Mouse (Mus musculus) retina, adult 2 months (tissue): ENCODE data around the gene Gm17349.
"Not testable (repeated sequence)": the region's sequence is repeated elsewhere in the genome, so short reads cannot be mapped to it uniquely, and the experiment has no call there.

ENCODE experiments used
- DNase-seq: peaks from one replicate; pipeline ENCODE4 v3.0.0-alpha.2; 2012; ENCODE audit warnings: low read depth, low spot score

The Gm17349 gene

DNA sequence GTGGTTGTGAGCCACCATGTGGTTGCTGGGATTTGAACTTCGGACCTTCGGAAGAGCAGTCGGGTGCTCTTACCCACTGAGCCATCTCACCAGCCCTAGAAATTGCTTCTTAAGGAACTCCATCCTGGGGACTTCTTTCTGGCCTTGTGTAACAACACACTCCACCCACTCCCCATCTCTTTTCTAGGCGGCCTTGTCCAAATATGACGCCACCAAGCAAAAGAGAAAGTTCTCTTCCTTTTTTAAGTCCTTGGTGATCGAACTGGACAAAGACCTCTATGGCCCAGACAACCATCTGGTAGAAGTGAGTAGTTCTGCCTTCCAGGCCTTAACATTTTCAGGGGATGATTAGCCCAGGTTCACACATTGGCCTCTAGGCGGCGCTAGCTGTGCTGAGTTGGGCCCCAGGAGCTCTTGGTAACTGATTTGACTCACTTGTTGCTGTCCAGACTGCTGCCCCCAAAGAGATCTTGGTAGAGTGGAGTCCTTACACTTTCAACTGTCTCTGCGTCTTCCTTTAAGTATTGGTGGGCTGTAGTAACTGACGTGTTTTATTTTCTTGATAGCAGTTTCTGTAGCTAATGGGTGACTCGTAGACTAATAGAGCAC is at the start of gene Gm17349:
TSS of gene Gm17349 (minus strand) at position 51 of the 609 bp plus-strand sequence.
- no peak for DNase-seq

DNA sequence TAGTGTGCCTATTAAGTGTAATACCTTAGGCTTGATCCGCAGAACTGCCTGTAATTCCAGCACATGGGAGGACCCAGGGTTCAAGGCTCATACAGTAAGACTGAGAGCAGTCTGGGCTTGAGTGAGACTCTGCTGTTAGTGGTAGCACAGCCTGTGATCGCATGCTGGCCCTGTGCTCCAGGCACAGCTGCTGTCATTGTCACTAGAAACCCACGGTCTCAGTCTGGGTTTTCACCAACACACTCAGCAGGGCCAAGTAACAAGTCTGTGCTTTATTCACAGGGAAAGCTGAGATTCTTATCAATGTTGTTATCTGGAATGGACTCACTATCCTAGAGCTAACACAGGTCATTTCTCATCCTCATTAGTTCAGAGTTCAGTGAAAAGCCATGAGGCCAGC is 48.9 kb upstream of the Gm17349 start:
- no peak for DNase-seq

DNA sequence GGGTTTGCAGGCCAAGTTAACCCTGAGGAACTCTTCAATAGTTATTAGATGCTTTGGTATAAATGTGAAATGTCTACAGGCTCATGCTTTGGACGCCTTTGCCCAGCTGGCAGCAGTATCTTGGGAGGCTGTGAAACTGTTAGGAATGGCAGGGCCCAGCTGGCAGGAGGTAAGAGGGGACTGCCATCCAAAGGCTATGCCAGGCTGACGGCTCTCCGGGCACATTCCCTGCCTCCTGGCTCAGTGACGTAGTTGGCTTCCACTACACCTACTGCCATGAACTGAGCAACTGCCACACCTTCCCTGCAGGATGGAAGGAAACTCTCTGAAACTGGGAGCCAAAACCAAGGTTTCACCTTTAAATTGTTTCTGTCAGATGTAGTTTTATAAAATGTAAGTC is 34.9 kb upstream of the Gm17349 start:
- no peak for DNase-seq

DNA sequence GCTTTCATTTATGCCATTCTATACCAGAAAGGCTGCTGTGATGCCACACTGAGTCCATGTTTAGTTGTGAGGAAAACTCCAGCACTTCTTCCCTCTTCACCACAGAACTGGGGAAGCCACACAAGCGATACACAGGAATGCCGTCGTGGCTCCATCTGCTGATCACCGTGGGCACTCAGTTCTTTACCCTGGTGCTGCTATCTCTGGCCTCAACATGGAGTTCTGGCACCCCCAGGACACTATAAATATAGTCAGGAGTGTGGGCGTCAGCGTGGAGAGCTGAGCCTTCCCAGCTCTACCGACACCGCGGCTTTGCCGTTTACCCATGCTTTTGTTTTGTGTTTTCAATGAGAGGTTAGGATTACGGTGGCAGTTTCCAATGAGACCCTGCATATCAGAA is 31.4 kb upstream of the Gm17349 start:
- DNase-seq = no peak

DNA sequence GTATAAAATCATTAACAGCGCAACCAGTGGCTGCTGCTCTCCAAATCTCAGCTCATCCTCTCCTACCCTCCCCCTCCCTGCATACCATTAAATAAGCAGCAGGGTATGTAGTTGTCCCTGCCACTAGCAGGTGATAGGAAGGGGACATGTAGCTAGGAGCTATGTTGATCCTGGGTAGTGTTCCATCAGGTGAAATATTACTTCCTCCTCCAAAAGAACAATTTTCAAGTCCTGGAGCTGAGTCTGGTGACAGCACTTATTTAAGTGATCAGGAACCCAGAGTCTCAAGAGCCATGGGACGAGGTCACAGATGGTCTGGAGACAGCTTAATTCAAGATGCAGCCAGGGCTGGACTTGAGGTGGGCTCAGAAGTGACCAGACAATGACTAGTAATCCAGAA is 30.3 kb upstream of the Gm17349 start:
- DNase-seq = no peak

DNA sequence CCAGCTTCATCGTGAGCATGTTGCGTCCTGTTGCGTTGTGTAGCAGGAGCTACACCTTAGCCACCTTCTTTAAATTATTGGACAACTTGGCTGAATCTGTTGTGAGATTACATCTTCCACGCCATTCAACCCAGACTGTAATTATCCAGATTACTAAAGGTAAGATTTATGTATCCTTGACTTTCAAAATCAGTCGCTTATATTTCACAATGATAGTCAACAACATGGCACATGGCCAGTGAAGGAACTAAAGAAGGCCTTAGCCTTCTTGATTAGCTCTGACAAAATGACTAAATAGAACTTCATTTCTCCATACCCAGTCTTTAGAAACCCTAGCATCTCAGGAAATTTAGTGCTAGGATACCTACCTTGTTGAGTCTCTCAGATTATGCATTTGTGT is 27.9 kb upstream of the Gm17349 start:
- no peak for DNase-seq

DNA sequence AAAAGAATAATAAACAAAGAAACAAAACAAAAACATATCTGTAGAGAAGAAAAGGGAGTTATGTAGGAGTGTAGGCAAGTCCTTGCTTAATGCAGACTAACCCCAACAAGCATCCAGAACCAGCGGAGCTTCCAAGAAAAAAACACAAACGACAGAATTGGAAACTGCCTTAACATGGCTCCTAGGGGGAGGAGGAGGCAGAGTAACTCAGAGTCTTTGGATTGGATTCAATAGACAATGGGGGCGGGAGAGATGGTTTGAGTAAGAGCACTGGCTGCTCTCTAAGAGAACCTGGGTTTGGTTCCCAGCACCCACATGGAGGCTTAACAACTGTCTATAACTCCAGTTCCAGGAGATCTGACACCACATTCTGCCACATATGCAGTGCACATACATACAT is 26.4 kb upstream of the Gm17349 start:
- no peak for DNase-seq

DNA sequence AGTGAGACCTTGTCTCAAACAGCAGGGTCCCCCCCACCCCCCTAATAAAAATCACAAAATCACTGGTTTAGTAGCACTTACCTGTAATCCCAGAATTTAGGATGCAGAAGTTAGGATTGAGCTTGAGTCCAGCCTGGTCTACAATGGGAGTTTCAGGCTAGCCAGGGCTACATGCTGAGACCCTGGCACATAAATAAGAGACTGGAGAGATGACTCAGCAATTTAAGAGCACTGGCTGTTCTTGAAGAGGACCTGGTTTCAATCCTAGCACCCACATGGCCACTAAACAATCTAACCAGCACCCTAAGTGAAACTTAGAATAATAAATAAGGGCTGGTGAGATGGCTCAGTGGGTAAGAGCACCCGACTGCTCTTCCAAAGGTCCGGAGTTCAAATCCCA is 25.9 kb upstream of the Gm17349 start:
- DNase-seq = no peak

DNA sequence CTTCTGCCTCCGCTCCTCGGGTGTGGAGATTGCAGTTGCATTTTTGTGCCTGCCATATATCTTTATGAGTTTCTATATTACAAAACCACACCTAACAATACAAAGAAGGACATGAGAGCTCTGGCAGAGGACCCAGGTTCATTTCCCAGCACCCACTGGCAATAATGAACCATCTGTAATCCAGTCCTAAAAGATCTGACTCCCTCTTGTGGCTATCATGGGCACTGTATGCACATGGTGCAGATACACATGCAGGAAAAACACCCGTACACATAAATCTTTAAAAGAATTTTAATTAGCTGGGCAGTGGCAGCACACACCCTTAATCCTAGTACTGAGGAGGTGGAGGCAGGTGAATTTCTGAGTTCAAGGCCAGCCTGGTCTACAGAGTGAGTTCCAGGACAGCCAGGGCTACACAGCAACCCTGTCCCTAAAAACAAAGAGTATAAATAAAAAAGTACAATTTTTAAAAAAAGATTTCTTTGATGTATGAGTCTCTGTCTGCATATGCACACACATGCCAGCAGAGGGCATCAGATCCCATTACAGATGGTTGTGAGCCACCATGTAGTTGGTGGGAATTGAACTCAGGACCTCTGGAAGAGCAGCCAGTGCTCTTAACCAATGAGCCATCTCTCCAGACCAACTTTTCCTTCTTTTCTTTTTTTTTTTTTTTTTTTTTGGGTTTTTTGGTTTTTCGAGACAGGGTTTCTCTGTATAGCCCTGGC is 23.9 kb upstream of the Gm17349 start:
- DNase-seq = no peak

DNA sequence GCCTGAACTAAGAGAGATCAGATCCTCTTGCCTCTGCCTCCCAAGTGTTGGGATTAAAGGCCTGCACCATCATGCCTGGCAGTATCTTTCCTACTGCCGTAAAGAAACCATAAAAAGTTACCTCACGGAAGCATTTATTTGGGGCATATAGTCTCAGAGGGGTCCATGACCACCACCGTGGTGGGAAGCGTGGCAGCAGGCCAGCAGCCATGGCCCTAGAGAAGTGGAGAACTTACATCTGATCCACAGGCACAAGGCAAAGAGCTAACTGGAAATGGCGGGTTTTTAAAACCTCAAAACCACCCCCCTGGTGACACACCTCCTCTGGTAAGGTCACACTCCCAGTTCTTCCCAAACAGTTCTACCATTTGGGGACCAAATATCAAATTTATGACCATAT is 22.9 kb upstream of the Gm17349 start:
- DNase-seq = no peak

DNA sequence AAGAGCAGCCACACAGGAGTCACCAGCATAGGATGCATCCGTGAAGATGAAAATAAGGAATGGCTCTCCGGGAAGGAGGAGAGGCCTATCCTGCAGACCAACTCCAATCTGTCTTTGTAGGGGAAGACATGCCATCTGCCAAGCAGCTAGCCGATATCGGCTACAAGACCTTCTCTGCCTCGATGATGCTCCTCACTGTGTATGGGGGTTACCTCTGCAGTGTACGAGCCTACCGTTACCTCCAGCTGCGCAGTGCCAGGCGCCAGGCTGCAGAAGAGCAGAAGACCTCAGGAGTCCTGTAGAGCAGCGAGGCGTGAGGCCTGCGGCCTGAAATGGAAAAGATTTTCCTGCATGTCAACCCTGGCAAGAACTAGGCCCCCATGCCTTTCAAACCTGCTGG is 22.2 kb upstream of the Gm17349 start:
- DNase-seq = no peak

DNA sequence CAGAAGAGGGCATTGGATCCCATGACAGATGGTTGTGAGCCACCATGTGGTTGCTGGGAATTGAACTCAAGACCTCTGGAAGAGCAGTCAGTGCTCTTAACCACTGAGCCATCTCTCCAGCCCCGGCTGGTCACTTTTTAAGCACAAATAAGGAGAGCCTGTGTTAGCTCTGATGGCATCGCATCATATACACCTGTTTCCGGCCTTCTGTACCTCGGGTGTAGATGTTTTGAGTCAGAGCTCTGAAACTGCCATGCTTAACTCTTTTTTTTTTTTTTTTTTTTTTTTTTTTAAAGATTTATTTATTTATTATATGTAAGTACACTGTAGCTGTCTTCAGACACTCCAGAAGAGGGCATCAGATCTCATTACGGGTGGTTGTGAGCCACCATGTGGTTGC is 21.7 kb upstream of the Gm17349 start:
- DNase-seq = not testable (repeated sequence)

DNA sequence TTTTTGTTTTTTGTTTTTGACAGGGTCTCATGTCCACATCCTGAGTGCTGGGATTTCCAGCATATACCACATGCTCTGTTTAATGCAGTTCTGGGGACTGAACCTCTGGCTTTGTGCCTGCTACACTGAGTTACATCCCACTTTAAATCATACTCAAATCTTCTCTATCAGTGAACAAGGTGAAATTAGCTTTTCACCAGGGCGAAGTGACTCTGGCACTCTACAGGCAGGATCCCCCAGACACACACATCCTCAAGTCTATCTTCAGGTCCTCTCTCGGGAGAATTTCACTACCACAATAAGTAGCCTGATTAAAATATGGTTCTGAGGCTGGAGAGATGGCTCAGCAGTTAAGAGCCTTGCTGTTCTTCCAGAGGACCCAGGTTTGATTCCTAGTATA is 21.3 kb upstream of the Gm17349 start:
- DNase-seq = no peak

DNA sequence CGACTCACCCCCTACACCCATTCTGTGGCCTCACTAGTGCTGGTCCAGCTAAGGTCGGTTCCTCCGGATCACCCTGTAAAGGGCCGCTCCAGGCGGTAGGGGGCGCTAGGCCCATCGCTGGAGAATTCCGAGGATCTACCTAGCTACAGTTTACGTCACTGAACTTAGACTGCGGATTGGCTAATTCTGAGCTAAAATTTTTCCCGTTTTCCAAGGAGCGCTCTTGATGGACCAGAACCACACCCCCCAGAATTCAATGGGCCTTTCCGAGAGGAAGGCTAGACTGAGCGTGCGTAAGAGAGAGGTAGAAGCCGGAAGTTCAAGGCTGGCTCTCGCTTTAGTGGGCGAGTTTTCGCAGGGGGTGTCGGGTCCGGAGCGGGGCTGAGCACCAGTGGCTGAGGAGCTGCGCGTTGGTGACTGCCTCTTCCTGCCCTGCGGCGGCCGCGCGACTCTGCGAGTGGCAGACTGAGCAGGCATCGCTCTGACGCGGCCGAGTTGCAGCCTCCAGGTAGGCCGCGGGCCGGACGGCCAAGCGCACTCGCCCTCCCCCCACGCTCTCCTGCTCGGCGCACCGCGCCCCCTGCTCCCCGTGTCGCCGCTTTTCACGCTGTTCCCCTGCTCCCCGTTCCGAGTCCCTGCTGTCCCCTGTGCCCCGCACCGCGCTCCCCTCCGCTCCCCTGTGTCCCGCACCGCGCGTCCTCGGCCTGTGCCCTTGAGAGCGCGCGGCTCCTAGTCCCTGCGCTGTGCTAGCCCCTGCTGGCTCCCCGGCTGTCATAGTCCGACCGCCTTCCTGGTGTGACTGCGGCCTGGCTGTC is 20.3 kb upstream of the Gm17349 start, which contains the start of gene Cox14:
TSS of gene Cox14 (plus strand) at position 278 of the 815 bp plus-strand sequence.
- peak; percentile 94 for DNase-seq

DNA sequence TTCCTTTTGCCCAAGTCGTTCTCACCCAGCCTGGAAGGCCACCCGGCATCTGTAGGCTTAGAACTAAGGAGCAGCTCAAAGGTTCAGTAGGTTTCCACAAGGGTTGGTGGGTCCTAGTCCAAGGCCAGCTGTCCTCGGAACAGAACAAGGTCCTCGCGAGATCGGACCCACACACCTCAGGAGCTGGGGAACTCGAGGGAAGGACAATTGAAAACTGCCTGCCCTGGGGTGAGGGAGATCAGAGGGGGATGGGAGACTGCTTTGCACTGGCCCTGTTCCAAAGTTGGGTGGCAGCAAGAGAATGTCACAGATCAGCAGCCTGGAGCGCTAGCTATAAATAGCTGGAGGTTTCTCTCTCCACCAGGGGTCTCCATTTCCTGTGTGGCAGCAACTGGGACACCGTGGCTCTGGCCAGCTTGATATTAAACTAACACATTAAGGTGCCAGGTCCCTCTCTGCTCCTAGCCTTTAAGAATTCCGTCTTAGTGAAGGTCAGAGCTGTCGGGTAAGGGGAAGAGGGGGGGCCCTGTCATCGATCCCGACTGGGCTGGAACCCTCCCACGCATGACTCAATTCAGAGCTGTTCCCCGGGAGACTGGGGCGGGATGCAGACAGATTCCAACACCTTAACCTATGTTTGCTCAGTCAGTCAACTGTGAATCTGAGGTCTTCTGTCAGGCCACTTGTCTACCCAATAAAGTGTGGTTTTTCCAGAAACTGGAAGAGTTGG is 19.2 kb upstream of the Gm17349 start:
- DNase-seq = no peak

DNA sequence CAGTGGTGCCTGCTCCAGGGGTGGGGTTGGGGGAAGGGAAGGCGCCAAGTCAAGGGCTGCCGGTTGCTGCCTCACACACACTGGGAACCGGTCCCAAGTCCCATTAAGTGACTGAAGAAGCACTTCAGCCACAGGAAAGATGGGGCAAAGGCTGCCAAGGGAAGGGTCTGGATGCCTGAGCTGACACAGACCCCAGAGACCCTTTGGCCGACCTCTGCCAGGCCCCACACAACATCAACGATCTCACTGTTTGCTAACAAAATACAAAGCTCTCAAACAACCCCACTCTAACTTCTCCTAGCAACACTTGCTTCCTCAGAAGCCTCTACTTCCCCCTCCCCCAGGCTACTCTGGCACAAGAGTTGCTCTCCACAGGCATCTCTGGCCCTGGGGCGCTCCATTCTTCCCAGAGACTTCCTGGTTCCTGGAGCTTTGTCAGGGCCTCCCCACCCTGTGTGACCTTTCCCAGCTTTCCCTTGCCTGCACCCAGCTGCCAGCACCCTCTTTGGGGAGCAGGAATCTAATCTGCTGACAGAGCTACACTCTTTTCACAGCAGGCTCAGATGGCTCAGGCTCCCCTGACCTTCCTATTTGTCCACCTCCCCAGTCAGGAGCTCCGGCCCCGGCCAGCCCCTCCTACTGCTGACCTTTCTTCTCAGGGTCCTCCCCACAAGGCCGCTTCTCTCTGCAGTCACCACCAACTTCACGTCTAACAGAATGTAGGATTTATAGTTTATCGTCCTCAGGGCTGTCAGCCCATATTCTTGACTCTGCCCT is 18.4 kb upstream of the Gm17349 start:
- DNase-seq = no peak

DNA sequence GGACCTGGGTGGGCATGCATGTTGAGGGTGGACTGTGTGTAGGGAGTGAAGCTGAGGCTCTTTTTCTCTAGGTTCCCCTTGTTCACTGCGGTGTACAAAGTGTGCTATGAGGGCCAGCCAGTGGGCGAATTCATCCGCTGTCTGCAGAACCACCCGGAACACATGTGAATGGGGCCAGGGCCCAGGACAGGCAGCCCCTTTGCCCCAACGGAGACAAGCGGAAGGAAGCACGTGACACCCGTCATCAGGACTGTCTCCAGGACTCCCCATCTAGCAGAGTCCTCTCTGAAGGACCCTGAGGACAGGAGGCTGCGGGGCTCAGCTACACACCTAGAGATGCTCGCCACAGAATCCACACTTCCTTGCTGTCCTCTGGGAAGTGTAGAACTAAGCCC is 17.8 kb upstream of the Gm17349 start:
- no peak for DNase-seq

DNA sequence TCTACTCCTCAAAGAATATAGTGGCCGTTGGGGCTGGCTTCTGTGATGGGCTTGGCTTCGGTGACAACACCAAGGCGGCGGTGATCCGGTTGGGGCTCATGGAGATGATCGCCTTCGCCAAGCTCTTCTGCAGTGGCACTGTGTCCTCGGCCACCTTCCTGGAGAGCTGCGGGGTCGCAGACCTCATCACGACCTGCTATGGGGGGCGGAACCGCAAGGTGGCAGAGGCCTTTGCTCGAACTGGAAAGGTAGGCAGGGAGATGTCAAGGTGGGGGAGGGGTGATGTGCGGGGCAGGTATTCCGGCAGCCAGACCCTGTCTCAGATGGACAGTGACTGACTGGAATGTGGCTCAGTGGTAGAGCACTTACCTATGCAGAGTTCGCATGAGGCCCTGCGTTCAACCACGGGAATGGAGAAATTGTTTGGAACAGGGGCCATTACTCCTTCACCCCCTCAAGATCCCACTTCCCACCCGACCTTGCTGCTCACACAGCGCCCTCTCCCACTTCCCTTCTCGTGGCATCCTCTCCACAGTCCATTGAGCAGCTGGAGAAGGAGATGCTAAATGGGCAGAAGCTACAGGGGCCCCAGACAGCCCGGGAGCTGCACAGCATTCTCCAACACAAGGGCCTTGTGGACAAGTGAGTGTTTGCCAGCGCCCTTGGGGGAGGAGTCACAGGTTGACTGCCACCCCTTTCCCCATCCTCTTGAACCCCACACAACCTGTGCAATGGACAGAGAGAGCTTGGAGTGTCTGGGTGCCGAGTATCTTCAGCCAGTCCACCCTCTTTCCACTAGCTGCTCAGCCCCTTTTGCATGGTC is 16.8 kb upstream of the Gm17349 start:
- no peak for DNase-seq

DNA sequence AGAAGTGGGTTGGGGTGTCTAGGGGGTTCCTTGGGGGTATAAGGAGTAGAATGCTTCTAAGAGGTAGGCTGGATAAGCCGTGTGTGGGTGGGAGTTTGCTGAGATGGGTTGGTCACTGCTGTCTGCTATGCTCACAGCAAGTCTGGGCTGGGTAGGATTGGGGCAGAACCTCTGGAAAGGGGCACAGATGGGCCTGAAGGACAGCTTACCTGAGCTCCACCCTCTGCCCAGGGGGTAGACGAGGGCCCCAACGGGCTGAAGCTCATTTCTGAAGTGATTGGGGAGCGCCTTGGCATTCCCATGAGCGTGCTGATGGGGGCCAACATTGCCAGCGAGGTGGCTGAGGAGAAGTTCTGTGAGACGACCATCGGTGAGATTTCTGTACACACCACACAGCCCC is 14.6 kb upstream of the Gm17349 start:
- no peak for DNase-seq

DNA sequence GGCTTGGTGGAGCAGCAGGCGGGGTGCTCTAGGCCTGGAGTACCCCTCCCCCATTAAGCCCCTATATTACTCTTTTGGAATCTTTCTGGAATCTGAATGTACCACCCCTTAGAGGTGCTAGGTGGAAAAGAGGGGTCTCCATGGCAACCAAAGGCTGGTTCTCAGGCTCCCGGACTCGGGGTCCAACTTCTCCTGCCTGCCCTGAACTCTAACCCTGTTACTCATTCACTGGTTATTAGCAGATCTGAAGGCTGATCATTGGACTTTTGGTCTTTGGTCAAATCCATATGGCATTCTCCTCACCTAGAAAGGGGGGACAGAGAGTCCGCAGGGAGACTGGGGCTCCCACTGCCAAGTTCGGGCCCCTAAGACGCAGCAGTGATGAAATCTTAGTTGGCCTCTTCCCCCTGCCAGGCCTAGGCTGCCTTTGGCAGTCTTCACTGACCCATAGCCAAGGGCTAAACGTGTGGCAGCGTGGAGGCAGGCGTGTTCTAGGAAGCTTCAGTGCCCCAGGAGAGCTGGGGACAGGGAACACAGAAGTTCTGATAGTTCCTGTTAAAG is 13.3 kb upstream of the Gm17349 start:
- DNase-seq = no peak
